Mouse (Mus musculus) midbrain, postnatal 0 days (tissue): ENCODE data around the gene Anp32a. TPM values are rescaled to one million over a fixed set of nuclear protein-coding genes. Genes with fewer than 3 reads are reported as not detected.

Experiments used
- ATAC-seq: fragments of 200-750 bp; cut with Nextera tagmentation; 2 replicates; pipeline ENCODE4 v1.8.0; 2017; ENCODE audit warnings: moderate number of reproducible peaks, mild to moderate bottlenecking, moderate TSS enrichment, moderate library complexity; ENCODE audit not compliant: low FRiP score
- DNase-seq: peaks from one replicate; pipeline ENCODE4 v3.0.0-alpha.2; 2015; ENCODE audit warnings: low spot score
- H3K27ac ChIP-seq: fragments of 300-500 bp; sonication (generic); 2 replicates; pipeline ENCODE4 v1.5.1; 2014; ENCODE audit warnings: low read depth, mild to moderate bottlenecking, low read length, mixed read lengths
- H3K27me3 ChIP-seq: fragments of 300-500 bp; sonication (generic); 2 replicates; pipeline ENCODE4 v1.6.1; 2014; ENCODE audit warnings: low read length, control low read depth, mixed read lengths; ENCODE audit not compliant: insufficient read depth
- H3K36me3 ChIP-seq: fragments of 300-500 bp; sonication (generic); 2 replicates; pipeline ENCODE4 v1.6.1; 2014; ENCODE audit warnings: low read length, control low read depth, mixed read lengths; ENCODE audit not compliant: insufficient read depth
- H3K4me1 ChIP-seq: fragments of 300-500 bp; sonication (generic); 2 replicates; pipeline ENCODE4 v1.6.1; 2014; ENCODE audit warnings: mild to moderate bottlenecking, control low read depth, antibody characterized with exemption, low read length, mixed read lengths; ENCODE audit not compliant: insufficient read depth
- H3K4me2 ChIP-seq: fragments of 300-500 bp; sonication (generic); 2 replicates; pipeline ENCODE4 v1.6.1; 2014; ENCODE audit warnings: low read depth, mild to moderate bottlenecking, low read length, mixed read lengths; ENCODE audit not compliant: poor library complexity, severe bottlenecking
- H3K4me3 ChIP-seq: fragments of 300-500 bp; sonication (generic); 2 replicates; pipeline ENCODE4 v1.5.1; 2014; ENCODE audit warnings: low read depth, mild to moderate bottlenecking, low read length, moderate library complexity
- H3K9ac ChIP-seq: fragments of 300-500 bp; sonication (generic); replicated peaks from 2 replicates; pipeline ENCODE4 v1.6.1; 2014; ENCODE audit warnings: mild to moderate bottlenecking, low read length, moderate library complexity, mixed read lengths; ENCODE audit not compliant: poor library complexity, severe bottlenecking
- H3K9me3 ChIP-seq: fragments of 300-500 bp; sonication (generic); 2 replicates; pipeline ENCODE4 v1.6.1; 2016; ENCODE audit warnings: low read length, control low read depth
- CTCF ChIP-seq: IDR thresholded peaks from 2 replicates; pipeline ENCODE4 v1.5.1; 2016; ENCODE audit warnings: antibody characterized with exemption, mild to moderate bottlenecking
- WGBS: fragments of 180-500 bp; shearing (Covaris S2); extraction: QIAGEN DNeasy Blood & Tissue Kit; methylation state at CpG from one replicate; pipeline ENCODE4 v1.1.7; 2014; 5-methylcytosine and 5-hydroxymethylcytosine counted together
- polyA plus RNA-seq: library from polyadenylated mRNA; unstranded; fragments of >200 nt; fragmentation: Nextera tagmentation; extraction: Ambion mirVana; gene quantifications from 2 replicates; pipeline ENCODE4 v1.2.1, GENCODE M21; 2015
- total RNA-seq: library from RNA; depleted of rRNA; stranded (reverse); fragments of >200 nt; gene quantifications from 2 replicates; pipeline ENCODE4 v1.2.3, GENCODE M21; 2014

The Anp32a gene
- total and polyA plus RNA-seq, 2 experiments from 2014 or later, result 76.2 to 88.8 TPM

GRCm38 (mm10) chr9:62348467-62348985 is 7.4 kb downstream of the Anp32a start:
- Histone ChIP-seq H3K4me3 (no peak overlapping the region), H3K27ac (no peak overlapping the region), H3K4me1 (peaks cover 10% of the 10 kb centered on the region), H3K27me3 (no peaks in the 10 kb centered on the region), H3K36me3 (no peaks in the 10 kb centered on the region), H3K4me2 (no peak overlapping the region), H3K9me3 (no peaks in the 10 kb centered on the region), H3K9ac (no peak overlapping the region)
- TF ChIP-seq CTCF, result no peak
- WGBS, result 76% methylated on average over 6 of the region's 6 CpGs
- no peak for DNase-seq
- no peak for ATAC-seq

DNA sequence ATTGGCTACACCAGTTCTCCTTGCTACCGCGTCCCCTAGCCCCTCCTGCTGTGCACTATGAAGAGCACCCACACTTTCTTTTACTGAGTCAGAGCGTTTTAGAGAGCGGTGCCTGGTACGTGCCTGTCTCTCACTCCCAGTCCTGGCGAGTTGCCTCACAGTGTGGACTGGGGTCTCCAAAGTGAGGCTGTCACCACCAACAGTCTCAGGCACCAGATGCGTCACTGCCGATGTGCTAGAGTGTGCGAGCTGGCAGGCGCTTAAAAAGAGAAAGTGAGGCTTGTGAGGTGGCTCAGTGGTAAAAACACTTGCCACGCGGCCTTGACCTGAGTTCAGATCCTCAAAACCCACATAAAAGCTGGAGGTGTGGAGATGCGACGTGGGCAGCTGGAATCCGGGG is 8.2 kb downstream of the Anp32a start:
- Histone ChIP-seq H3K4me2 (no peak overlapping the region), H3K27me3 (no peaks in the 10 kb centered on the region), H3K27ac (no peak overlapping the region), H3K9ac (no peak overlapping the region), H3K4me1 (peaks cover 10% of the 10 kb centered on the region), H3K4me3 (no peak overlapping the region), H3K36me3 (no peaks in the 10 kb centered on the region), H3K9me3 (no peaks in the 10 kb centered on the region)
- no peak for TF ChIP-seq CTCF
- WGBS, result 53% methylated on average over 15 of the region's 15 CpGs
- ATAC-seq (no peak), DNase-seq (no peak)

DNA sequence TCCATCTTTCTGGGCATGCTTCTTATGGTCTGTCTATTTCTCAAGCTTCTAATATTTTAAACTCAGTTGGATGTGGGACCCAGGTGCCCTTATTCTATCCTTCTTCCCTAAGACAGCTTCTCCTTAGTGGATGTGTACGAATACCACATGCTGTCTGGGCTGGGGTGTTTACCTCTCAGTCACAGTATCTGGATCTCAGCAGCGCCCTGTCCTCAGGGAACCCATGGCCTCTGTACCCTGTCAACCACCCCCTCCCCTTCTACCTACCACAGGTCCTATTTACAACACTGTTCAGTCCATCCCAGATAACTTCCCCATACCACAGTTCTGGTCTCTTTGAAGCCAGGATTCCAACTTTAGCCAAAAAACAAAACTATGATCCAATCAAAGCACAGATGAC is 9.6 kb downstream of the Anp32a start:
- Histone ChIP-seq H3K36me3 (no peaks in the 10 kb centered on the region), H3K4me1 (peaks cover 6% of the 10 kb centered on the region; the same call in 1 of the 2 replicates), H3K4me3 (no peak overlapping the region), H3K9me3 (no peaks in the 10 kb centered on the region), H3K9ac (no peak overlapping the region), H3K27ac (no peak overlapping the region), H3K27me3 (no peaks in the 10 kb centered on the region), H3K4me2 (no peak overlapping the region)
- TF ChIP-seq CTCF, result no peak
- 82% methylated on average over 2 of the region's 2 CpGs for WGBS
- ATAC-seq, result no peak
- no peak for DNase-seq

DNA sequence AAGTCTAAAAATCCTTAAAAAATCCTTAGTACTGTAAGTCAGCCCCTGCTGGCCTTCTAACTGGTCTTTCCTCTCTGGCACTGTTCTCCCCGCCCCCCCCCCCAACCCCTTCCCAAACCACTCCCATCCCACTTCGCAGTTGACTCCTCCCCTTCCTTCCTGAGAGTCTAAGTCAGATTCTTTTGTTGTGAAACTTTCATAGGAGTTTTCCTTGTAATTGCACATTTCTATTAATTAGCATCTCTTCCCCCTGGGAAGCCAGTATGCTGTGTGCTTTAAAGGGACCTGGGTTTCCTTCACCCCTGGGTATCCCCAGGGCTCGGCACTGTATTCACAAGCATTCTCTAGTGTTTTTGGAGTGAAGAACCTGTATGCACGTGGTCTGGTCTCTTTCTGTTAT is 10.1 kb downstream of the Anp32a start:
- Histone ChIP-seq H3K9ac (no peak overlapping the region), H3K36me3 (no peaks in the 10 kb centered on the region), H3K27me3 (no peaks in the 10 kb centered on the region), H3K9me3 (no peaks in the 10 kb centered on the region), H3K4me1 (peaks cover 6% of the 10 kb centered on the region; the same call in 1 of the 2 replicates), H3K4me2 (no peak overlapping the region), H3K4me3 (no peak overlapping the region), H3K27ac (no peak overlapping the region)
- DNase-seq (no peak), ATAC-seq (no peak)
- TF ChIP-seq CTCF, result no peak
- 42% methylated on average over 4 of the region's 4 CpGs for WGBS

DNA sequence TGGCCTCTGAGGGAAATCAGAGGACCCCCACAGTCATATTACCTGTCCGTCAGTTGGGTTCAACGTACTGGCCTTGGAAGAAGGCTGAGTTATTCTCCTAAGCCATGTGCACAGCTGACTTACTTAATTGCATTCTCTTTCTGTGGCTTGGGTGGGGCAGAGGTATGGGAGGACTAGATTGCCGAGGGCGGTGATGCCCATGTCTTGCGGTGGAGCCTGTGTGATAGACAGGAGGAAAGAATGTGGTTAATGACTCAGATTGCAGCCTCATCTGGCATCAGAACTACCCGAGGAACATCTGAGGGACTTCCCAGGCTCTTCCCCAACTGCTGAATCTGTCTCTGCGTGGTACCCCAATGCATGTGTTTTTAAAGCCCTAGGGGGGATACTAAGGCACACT is 12.7 kb downstream of the Anp32a start:
- ATAC-seq (no peak), DNase-seq (no peak)
- 68% methylated on average over 7 of the region's 7 CpGs for WGBS
- no peak for TF ChIP-seq CTCF
- H3K27ac ChIP-seq, result no peak overlapping the region
- no peaks in the 10 kb centered on the region for H3K36me3 ChIP-seq
- H3K9ac ChIP-seq, result no peak overlapping the region
- H3K4me3 ChIP-seq, result no peak overlapping the region
- H3K4me2 ChIP-seq, result no peak overlapping the region
- no peaks in the 10 kb centered on the region for H3K9me3 ChIP-seq
- H3K4me1 ChIP-seq, result peaks cover 3% of the 10 kb centered on the region; the same call in 1 of the 2 replicates
- H3K27me3 ChIP-seq, result no peaks in the 10 kb centered on the region

DNA sequence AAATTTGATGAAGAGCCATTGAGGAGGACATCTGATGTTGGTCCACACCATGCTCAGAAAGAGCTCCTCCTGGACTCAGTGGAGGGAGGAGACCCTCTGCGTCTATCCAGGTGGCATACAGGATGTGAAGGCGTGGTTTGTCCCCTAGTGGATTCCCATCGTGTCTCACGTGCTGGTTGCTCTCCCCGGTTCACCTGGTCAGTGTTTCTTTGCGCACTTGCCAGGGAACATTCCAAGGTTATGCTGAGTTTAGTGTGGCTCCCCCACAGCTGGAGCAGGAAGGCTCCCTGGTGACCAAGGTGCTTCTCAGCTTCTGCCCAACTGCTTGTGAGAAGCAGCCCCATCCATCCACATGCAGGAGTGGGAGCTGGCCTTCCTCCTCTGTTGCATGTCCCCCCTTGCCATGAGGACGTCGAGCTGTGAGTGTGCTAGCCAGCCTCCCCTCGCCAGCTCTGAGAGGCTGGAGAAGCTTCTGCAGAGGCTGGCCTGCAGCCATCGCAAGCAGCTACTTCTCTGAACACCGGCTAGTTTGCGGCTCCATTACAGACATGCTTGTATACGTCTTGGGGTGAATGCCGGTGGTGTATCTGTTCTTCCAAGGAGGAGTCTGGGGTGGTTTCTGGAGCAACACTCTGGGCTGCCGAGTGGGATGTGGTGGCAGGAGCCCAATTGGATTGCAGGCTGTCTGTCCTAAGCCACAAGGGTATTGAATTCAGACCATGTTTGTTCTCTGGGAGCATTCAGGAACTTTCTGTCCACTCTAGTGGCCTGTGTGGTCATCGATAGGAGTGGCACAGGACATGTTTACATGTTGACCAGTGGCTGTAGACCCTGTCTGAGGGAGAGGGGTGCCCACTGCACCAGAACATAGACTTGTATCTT is 14.0 kb downstream of the Anp32a start:
- H3K9me3 ChIP-seq, result no peaks in the 10 kb centered on the region
- H3K27ac ChIP-seq, result 0 out of 2 replicates have a peak overlapping the region, but pooled peaks have one; percentile 0
- no peaks in the 10 kb centered on the region for H3K4me1 ChIP-seq
- H3K27me3 ChIP-seq, result no peaks in the 10 kb centered on the region
- H3K9ac ChIP-seq, result no peak overlapping the region
- peak; percentile 42 for DNase-seq
- no peak overlapping the region for H3K4me2 ChIP-seq
- no peak for TF ChIP-seq CTCF
- no peaks in the 10 kb centered on the region for H3K36me3 ChIP-seq
- WGBS, result 78% methylated on average over 16 of the region's 16 CpGs
- H3K4me3 ChIP-seq, result no peak overlapping the region
- ATAC-seq, result no peak
